Mouse (Mus musculus) neutrophil, adult 5-6 weeks (primary cell): ENCODE results near the gene Hibadh. TPM values are rescaled to one million over a fixed set of nuclear protein-coding genes. Genes with fewer than 3 reads are reported as not detected.

ENCODE experiments used
- ATAC-seq: fragments of 151-379, 151-347 bp; 2 replicates; pipeline ENCODE4 v1.8.0; 2017; ENCODE audit warnings: mild to moderate bottlenecking, moderate TSS enrichment; ENCODE audit not compliant: insufficient number of reproducible peaks, poor library complexity, low FRiP score, severe bottlenecking; ENCODE audit errors: extremely low read depth
- total RNA-seq: library from RNA; stranded (forward); fragments of 200-1000 nt; gene quantifications from 2 replicates; pipeline ENCODE4 v1.2.3, GENCODE M21; 2017

Gene Hibadh
- total RNA-seq, 1 experiment from 2014 or later = 33.5 TPM

GRCm38 (mm10) chr6:52641076-52641475, 887 bp upstream of the Hibadh start:
- no peak for ATAC-seq

- ATAC-seq = no peak
Observed at GRCm38 (mm10) chr6:52639546-52640223, 504 bp downstream of the Hibadh start.

DNA sequence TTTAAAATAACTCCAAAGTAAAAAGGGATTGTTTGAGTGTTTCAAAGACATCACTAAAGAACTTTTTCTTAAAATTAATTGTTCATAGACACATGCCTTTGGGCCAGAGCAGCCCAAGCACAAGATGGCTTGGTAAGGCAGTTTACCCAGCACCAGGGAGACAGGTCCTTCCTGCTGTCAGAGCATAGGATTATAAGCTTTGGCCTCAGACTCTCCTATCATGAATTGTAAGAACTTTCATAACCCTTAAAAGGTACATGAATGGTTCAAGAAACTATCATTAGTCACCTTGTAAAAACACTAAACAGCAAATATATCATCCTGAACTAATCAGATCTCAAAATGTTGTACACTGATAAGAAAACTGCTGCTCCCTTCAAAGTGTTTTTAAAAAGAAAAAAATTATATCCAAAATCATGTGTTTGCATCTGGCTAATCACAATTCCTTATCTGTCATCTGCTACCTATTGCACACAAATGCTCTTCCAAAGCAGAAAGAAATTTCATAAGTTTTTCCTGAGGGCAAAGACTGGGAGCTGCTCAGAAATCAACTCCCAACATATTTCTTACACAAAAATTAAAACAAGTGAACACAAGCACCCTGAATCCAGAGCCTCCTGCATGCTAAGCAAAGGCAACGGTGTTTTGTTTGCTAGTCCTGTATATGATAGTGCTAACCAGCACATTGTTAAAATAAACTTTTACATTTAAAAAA, 1.6 kb downstream of the Hibadh start:
- no peak for ATAC-seq

- ATAC-seq = no peak
Observed at GRCm38 (mm10) chr6:52637337-52637736, 2.9 kb downstream of the Hibadh start.

GRCm38 (mm10) chr6:52635395-52635794, 4.8 kb downstream of the Hibadh start:
- ATAC-seq = no peak

DNA sequence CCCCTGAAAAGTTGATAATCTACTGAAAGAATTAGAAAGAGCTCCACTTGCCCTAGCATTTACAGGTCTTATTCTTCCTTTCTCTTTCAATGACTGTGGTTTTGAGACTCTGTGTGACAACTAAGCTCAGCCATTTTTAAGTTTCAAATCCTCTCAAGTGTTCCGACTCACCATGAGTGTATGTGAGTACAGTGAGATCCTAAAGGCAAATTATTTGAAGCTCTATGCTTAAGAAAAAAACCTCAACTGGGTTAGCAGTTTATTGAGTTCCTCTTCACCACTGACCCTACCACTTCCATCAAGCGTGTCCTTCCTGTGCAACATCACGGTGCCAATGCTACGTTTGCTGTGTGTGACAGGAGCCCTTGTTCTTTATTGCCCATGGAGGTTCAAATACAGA, 9.6 kb downstream of the Hibadh start:
- ATAC-seq = peak; percentile 81

DNA sequence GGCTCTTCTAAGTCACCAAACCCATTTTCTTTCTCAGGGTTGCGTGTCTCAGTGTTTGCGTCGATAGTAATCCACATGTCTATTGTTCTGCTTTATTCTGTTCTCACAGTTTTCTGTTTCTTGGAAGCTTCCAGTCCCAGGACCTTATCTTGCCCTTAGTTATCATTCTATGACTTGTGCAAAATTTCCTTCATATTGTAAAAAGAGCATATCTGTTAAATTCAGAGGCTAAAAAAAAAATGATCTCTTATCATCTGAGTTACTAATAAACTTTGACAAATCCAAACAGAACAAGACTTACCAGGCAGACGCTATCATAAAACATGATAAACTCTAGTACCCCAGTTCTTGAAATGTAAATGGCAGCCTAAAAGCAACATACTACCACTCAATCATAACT, 11.0 kb downstream of the Hibadh start:
- ATAC-seq = no peak

DNA sequence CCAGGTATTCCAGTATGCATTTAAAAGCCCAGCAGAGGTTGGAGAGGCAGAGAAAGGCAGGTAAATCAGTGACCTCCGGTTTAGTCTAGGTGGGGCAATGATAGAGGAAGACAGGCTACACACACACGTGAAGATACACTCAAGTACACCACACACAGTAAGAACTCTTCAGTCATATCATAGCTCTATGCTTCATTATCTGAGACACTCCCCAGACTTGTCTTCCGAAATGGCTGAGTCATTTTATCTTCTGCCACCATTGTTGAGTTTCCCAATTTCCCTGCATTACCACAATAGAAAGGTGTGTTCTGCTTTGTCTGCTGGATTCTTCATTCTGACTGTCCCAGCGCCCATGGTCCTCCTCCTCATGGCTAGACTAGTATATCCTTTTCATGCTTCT, 13.5 kb downstream of the Hibadh start:
- ATAC-seq = no peak

- no peak for ATAC-seq
Observed at GRCm38 (mm10) chr6:52623741-52624140, 16.4 kb downstream of the Hibadh start.

DNA sequence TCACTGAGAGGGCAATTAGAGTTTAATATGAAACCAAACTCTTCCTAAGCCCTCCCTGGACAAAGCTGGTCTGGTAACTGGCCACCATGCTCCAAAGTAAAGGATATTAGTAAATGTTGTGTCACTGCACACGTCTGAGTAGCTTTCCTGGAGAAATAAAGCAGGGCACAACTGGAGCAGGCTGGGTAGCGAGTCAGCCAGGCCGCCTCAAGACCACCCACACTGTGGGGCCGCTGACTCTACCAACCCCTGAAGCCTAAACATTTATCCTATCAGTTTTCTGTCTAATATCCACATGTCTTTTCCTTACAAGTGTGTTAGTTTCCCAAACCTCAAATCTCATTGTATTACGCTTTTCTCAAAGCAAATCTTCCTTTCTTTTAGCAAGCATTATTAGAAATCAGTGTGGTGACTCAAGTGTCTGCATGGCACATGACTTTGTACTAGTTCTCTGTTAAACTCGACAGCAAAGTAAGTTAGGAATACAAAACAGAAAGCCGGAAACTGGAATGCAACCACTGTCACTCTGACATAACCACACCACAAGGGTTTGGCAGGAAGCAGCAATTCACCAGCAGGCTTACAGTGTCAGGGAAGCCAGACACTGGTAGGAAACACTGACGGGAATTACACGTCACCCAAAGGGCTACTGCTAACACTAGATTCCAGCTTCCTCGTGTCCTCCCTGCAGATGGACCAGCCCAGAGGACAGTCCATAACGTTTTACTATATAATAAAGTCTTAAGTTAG, 18.3 kb downstream of the Hibadh start:
- no peak for ATAC-seq

DNA sequence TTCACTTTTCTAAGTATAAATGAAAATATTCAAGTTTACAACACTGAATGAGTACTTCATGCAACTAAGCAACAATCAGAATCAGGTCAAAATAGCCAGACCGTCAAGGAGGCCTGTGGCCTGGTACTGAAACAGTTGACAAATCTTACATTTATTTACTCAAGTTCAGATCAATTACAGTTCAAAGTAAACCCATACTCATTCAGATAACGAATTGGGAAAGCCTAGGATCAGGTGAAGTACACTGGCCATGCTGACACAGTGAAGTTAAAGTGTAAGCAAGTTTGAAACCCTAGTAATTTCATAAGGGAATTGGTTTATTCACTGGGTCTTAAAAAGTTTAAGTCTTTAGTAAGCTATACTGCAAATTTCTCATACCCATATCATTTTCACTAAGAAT, 20.1 kb downstream of the Hibadh start:
- no peak for ATAC-seq

- no peak for ATAC-seq
Observed at GRCm38 (mm10) chr6:52609626-52610352, 30.4 kb downstream of the Hibadh start.

DNA sequence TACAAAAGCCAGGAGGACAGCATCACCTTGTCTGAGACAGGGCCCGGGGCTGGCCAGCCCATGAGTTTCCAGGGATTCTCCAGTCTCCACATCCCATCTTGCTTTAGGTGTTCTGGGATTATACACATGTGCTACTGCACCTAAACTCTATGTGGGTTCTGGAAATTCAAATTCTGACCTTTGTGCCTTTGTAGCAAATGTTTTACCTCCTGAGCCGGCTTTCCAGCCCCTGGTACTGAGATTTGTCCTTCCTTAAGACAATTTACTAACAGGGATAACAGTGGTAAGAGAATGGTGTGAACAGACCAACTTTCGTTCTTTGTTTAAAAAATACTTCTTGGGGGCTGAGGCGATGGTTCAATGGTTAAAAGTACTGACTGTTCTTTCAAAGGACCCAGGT, 32.1 kb downstream of the Hibadh start:
- no peak for ATAC-seq

- ATAC-seq = no peak
Observed at GRCm38 (mm10) chr6:52606746-52607347, 33.3 kb downstream of the Hibadh start.

GRCm38 (mm10) chr6:52601706-52602642, 38.2 kb downstream of the Hibadh start:
- no peak for ATAC-seq

- no peak for ATAC-seq
Observed at GRCm38 (mm10) chr6:52601117-52601516, 39.1 kb downstream of the Hibadh start.

- ATAC-seq = no peak
Observed at GRCm38 (mm10) chr6:52594752-52595151, 45.4 kb downstream of the Hibadh start.

GRCm38 (mm10) chr6:52586564-52586963, 53.6 kb downstream of the Hibadh start:
- ATAC-seq = no peak
